Mouse (Mus musculus) testis, adult 2 months (tissue): Measurements from ENCODE around the gene Man1b1. TPM values are rescaled to one million over a fixed set of nuclear protein-coding genes. Genes with fewer than 3 reads are reported as not detected.

Source experiments
- H3K27ac ChIP-seq: fragments of 200-500 bp; 2 replicates; pipeline ENCODE4 v1.5.1; 2012; ENCODE audit warnings: low read depth, low read length; ENCODE audit not compliant: control insufficient read depth, insufficient read depth
- H3K27me3 ChIP-seq: fragments of 200-500 bp; 2 replicates; pipeline ENCODE4 v1.6.1; 2012; ENCODE audit warnings: mild to moderate bottlenecking, low read length, moderate library complexity; ENCODE audit not compliant: control insufficient read depth, insufficient read depth
- H3K36me3 ChIP-seq: fragments of 200-500 bp; 2 replicates; pipeline ENCODE4 v1.6.1; 2012; ENCODE audit warnings: mild to moderate bottlenecking, low read length; ENCODE audit not compliant: control insufficient read depth, insufficient read depth
- H3K4me1 ChIP-seq: fragments of 200-500 bp; 2 replicates; pipeline ENCODE4 v1.6.1; 2012; ENCODE audit warnings: low read length; ENCODE audit not compliant: control insufficient read depth, insufficient read depth
- H3K4me3 ChIP-seq: fragments of 200-500 bp; 2 replicates; pipeline ENCODE4 v1.5.1; 2012; ENCODE audit warnings: low read depth, mild to moderate bottlenecking, low read length, moderate library complexity, mixed read lengths; ENCODE audit not compliant: control insufficient read depth
- CTCF ChIP-seq: fragments of 200-500 bp; IDR thresholded peaks from 2 replicates; pipeline ENCODE4 v1.5.1; 2012; ENCODE audit warnings: low read depth, mild to moderate bottlenecking, inconsistent platforms, low read length, moderate library complexity; ENCODE audit not compliant: control insufficient read depth, insufficient read depth, insufficient replicate concordance
- POLR2A ChIP-seq: fragments of 200-500 bp; IDR thresholded peaks from 2 replicates; pipeline ENCODE4 v1.6.1; 2012; ENCODE audit warnings: low read depth, mild to moderate bottlenecking, inconsistent platforms, low read length, moderate library complexity; ENCODE audit not compliant: control insufficient read depth
- polyA plus RNA-seq: library from polyadenylated mRNA; depleted of rRNA; stranded (reverse); fragments of >200 nt; gene quantifications from 2 replicates; pipeline ENCODE4 v1.2.3, GENCODE M21; 2012

The Man1b1 gene
- polyA plus RNA-seq, 1 experiment, result 29.3 TPM

DNA sequence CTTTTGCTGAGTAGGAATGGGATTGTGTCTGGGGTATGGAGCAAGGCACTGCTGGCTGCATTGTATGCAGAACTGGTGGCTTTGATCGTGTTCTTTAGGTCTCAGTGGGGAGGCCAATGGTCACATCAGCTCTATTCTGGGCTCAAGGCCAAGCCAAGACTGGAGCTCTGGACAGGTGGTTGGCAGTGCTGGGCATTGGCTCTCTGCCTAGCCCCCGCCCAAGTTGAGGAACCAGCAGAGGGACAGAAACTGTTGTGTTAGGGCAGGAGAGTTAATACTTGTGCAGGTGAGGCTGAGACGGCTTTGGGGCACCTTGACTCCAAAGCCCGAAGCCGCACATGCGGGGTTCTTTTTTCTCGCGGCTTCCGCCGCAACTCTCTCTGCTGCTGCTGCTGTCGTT is 42.5 kb upstream of the Man1b1 start, which contains the start of gene Lrrc26:
Lrrc26 (plus strand) TSS at position 265 of the 400 bp plus-strand sequence.
- Histone ChIP-seq H3K4me1 (peaks cover 8% of the 10 kb centered on the region), H3K36me3 (peaks cover 4% of the 10 kb centered on the region), H3K27me3 (no peaks in the 10 kb centered on the region), H3K27ac (no peak within 1 kb of the TSS), H3K4me3 (peak within 1 kb of the TSS; percentile 76)
- no peak for TF ChIP-seq POLR2A
- no peak for TF ChIP-seq CTCF

DNA sequence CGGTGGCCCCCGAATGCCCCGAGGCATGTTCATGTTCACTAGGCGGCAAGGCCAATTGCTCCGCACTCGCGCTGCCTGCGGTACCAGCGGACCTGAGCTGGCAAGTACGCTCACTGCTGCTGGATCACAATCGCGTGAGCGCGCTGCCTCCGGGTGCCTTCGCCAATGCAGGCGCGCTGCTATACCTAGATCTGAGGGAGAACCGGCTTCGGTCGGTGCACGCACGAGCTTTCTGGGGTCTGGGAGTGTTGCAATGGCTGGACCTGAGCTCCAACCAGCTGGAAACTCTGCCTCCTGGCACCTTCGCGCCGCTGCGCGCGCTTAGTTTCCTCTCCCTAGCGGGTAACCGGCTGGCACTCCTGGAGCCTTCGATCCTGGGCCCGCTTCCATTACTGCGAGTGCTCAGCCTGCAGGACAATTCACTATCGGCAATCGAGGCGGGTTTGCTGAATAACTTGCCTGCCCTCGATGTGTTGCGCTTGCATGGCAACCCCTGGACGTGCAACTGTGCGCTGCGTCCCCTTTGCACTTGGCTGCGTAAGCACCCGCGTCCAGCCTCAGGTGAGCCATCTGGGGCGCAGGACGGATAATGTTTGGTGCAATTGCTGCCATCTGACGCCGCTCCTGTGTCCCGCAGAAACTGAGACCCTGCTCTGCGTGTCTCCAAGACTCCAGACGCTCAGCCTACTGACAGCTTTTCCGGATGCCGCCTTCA is 41.9 kb upstream of the Man1b1 start:
- Histone ChIP-seq H3K27ac (no peak overlapping the region), H3K27me3 (no peaks in the 10 kb centered on the region), H3K4me3 (peak overlapping the region; percentile 76), H3K4me1 (peaks cover 8% of the 10 kb centered on the region), H3K36me3 (no peaks in the 10 kb centered on the region; the same call in 1 of the 2 replicates)
- TF ChIP-seq POLR2A, result 0 out of 2 replicates have a peak, but pooled peaks have one; percentile 2
- TF ChIP-seq CTCF, result no peak

DNA sequence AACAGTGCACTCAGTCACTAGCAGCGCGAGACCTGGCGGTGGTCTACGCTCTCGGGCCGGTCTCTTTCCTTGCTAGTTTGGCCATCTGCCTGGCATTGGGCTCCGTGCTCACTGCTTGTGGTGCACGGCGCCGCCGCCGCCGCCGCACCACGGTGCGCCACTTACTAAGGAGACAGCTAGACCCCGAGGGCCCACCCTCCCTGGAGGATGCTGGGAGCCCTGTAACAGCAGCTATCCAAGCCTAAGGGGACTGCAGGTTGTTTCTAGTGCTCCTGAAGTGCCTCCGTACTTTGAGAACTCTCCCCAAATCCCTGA is 41.4 kb upstream of the Man1b1 start:
- Histone ChIP-seq H3K4me1 (peaks cover 8% of the 10 kb centered on the region), H3K27ac (no peak overlapping the region), H3K36me3 (no peaks in the 10 kb centered on the region), H3K4me3 (peak overlapping the region; percentile 76), H3K27me3 (no peaks in the 10 kb centered on the region)
- no peak for TF ChIP-seq POLR2A
- TF ChIP-seq CTCF, result no peak

DNA sequence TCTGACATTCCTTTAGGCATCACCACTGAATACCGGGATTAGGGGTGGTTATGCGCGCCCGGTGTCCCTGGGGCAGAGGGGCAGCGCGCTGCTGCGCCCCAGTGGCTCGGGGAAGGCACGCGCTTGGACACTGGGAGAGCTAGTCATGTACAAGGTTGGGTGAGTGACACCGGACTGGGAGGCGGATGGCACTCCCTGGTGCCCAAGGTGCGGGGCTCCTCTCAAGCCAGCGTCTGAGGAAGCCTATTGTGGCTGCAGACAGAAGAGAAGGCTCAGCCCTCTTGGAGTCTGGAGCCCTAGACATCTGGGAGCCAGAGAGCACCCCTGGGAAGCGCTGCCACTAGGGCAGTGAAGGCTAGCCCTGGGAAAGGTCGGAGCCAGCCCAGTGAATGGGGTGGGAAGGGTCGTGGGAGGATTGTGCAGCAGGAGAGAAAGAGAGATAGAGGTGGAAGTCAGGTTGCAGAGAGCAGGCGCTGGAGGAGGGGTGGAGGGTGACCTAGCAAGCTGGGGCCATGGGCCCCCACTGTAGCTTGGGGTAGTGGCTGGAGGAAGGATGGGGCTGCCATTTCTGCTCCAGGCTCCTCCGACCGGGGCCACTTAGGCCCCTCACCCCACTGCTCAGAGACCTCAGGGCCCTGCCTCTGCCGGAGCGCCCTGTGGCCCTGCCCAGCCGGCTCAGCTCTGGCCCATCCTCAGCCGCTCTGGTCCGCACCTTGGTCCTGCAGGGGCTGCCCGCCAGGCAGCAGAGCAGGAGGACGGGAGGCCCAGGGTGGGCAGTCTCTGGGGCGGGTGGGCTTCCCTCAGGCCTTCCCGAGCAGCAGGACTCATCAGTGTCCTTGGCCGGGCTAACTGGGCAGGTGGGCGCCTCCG is 40.7 kb upstream of the Man1b1 start:
- Histone ChIP-seq H3K27ac (no peak overlapping the region), H3K4me1 (peaks cover 8% of the 10 kb centered on the region), H3K4me3 (peak overlapping the region; percentile 76), H3K36me3 (no peaks in the 10 kb centered on the region), H3K27me3 (no peaks in the 10 kb centered on the region)
- TF ChIP-seq CTCF (no peak), POLR2A (no peak)

DNA sequence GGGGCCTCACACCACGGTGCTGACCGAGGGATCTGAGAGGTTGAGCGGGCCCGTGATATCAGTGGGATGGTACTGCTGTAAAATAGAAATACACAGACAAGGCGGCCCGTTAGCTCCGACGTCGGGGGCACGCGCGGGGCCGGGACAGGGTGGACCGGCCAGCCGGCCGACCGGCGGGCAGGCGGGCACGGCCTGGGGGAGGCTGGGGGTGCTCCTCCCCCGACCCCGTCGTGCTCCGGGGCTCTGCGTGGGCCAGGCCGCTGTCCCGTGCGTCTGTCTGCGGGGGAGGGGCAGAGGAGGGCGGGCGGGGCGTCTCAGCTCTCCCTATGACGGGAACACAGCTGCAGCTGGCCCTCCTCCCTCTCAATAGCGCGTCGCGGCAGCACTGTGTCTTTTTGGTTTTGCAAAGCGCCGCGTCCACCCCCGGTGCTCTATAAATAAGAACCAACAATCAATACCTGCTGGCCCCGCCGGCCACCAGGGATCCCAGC is 40.0 kb upstream of the Man1b1 start:
- Histone ChIP-seq H3K36me3 (no peaks in the 10 kb centered on the region), H3K27ac (no peak overlapping the region), H3K4me3 (peak overlapping the region; percentile 76), H3K27me3 (no peaks in the 10 kb centered on the region), H3K4me1 (peaks cover 8% of the 10 kb centered on the region)
- TF ChIP-seq POLR2A, result no peak
- TF ChIP-seq CTCF, result no peak

DNA sequence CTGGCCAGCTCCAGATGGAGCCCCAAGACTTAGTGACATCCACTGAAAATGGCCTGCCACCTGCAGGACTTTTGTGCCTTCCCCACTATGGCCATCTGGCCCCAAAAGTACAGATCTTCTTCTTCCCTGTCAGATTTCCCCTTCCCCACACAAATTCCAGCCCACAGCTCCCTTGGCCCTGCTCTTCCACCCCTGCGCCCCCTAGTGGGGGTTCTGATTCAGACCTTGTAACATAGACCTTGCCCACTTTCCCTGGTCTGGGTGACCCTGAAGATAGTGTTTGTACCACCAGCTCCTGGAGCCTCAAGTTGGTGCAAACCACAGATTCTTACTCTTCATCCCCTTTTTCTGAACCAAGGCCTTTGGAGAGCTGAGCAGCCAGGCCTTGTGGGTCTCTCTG is 39.3 kb upstream of the Man1b1 start:
- Histone ChIP-seq H3K27me3 (no peaks in the 10 kb centered on the region), H3K4me3 (peak overlapping the region; percentile 41), H3K4me1 (peaks cover 8% of the 10 kb centered on the region), H3K36me3 (no peaks in the 10 kb centered on the region), H3K27ac (no peak overlapping the region)
- no peak for TF ChIP-seq POLR2A
- TF ChIP-seq CTCF, result peak; percentile 58; the same call in 1 of the 2 replicates

DNA sequence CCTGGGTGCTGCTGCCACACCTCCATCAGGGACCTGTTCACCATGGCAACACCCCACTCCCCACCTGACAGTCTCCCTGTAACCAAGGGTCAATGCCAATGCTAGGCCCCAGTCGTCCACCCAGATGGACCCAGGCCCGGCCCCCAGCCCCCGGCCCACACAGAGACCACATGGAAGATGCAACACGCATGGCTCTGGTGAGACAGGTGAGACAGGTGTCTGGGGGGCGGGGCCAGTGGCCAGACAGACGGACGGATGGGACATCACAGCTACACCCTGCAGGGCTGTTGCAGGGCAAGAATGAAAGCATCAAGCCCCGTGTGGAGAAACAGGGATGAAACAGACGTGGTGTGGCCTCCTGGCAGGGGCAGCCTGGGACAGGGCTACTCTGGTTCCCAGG is 38.4 kb upstream of the Man1b1 start:
- Histone ChIP-seq H3K4me3 (no peak overlapping the region), H3K27me3 (no peaks in the 10 kb centered on the region), H3K27ac (no peak overlapping the region), H3K36me3 (no peaks in the 10 kb centered on the region), H3K4me1 (peaks cover 5% of the 10 kb centered on the region)
- TF ChIP-seq CTCF, result no peak
- TF ChIP-seq POLR2A, result no peak
